Mouse (Mus musculus) embryonic facial prominence, embryonic 12.5 days (tissue): ENCODE data around the gene Gon7. TPM values are rescaled to one million over a fixed set of nuclear protein-coding genes. Genes with fewer than 3 reads are reported as not detected.

Experiments used
- ATAC-seq: fragments of 200-750 bp; cut with Nextera tagmentation; 2 replicates; pipeline ENCODE4 v1.8.0; 2017; ENCODE audit not compliant: insufficient number of reproducible peaks, insufficient read depth, low FRiP score, low TSS enrichment
- H3K27ac ChIP-seq: fragments of 300-500 bp; sonication (generic); 2 replicates; pipeline ENCODE4 v1.5.1; 2016; ENCODE audit warnings: mild to moderate bottlenecking
- H3K27me3 ChIP-seq: fragments of 300-500 bp; sonication (generic); 2 replicates; pipeline ENCODE4 v1.6.1; 2016; ENCODE audit warnings: mild to moderate bottlenecking, moderate library complexity
- H3K36me3 ChIP-seq: fragments of 300-500 bp; sonication (generic); 2 replicates; pipeline ENCODE4 v1.6.1; 2016; ENCODE audit warnings: mild to moderate bottlenecking
- H3K4me1 ChIP-seq: fragments of 300-500 bp; sonication (generic); 2 replicates; pipeline ENCODE4 v1.6.1; 2016
- H3K4me2 ChIP-seq: fragments of 300-500 bp; sonication (generic); replicated peaks from 2 replicates; pipeline ENCODE4 v1.6.1; 2016; ENCODE audit warnings: mild to moderate bottlenecking, moderate library complexity
- H3K4me3 ChIP-seq: fragments of 300-500 bp; sonication (generic); 2 replicates; pipeline ENCODE4 v1.5.1; 2016; ENCODE audit warnings: mild to moderate bottlenecking
- H3K9ac ChIP-seq: fragments of 300-500 bp; sonication (generic); 2 replicates; pipeline ENCODE4 v1.6.1; 2016; ENCODE audit warnings: mild to moderate bottlenecking, moderate library complexity
- H3K9me3 ChIP-seq: fragments of 300-500 bp; sonication (generic); 2 replicates; pipeline ENCODE4 v1.6.1; 2016; ENCODE audit warnings: mild to moderate bottlenecking, moderate library complexity
- WGBS: fragments of 180-500 bp; shearing (Covaris S2); methylation state at CpG from one replicate; pipeline ENCODE4 v1.1.7; 2016; 5-methylcytosine and 5-hydroxymethylcytosine counted together
- polyA plus RNA-seq: library from polyadenylated mRNA; unstranded; fragments of >200 nt; fragmentation: Nextera tagmentation; extraction: Ambion mirVana; gene quantifications from 2 replicates; pipeline ENCODE4 v1.2.1, GENCODE M21; 2016

Gene Gon7
- polyA plus RNA-seq: 35.3 and 42.2 TPM in 2 replicates

- Histone ChIP-seq H3K36me3 (peaks cover 14% of the 10 kb centered on the region), H3K9me3 (no peaks in the 10 kb centered on the region), H3K4me3 (peak within 1 kb of the TSS; percentile 64), H3K4me2 (peak within 1 kb of the TSS; percentile 83), H3K27ac (peak within 1 kb of the TSS; percentile 91), H3K27me3 (no peaks in the 10 kb centered on the region), H3K9ac (peak within 1 kb of the TSS; percentile 70), H3K4me1 (peaks cover 17% of the 10 kb centered on the region)
- peak; percentile 95 for ATAC-seq
- WGBS: under 1% methylated on average over 73 of the region's 73 CpGs
Measured at GRCm38 (mm10) chr12:102757689-102758402, at the start of gene Gon7, which contains the start of the genes Gm28051 and Ubr7. TSS of gene Gon7 (minus strand) at chr12:102757803. TSS of gene Gm28051 (minus strand) at chr12:102757765. TSS of gene Ubr7 (plus strand) at chr12:102757967.

GRCm38 (mm10) chr12:102799528-102799927 is 41.9 kb upstream of the Gon7 start:
- H3K4me1 ChIP-seq: no peaks in the 10 kb centered on the region
- no peak overlapping the region for H3K9ac ChIP-seq
- no peak overlapping the region for H3K4me2 ChIP-seq
- H3K27ac ChIP-seq: no peak overlapping the region
- H3K9me3 ChIP-seq: no peaks in the 10 kb centered on the region
- no peak overlapping the region for H3K4me3 ChIP-seq
- H3K36me3 ChIP-seq: peaks cover 16% of the 10 kb centered on the region
- WGBS: 88% methylated on average over 2 of the region's 2 CpGs
- no peak for ATAC-seq
- no peaks in the 10 kb centered on the region for H3K27me3 ChIP-seq

DNA sequence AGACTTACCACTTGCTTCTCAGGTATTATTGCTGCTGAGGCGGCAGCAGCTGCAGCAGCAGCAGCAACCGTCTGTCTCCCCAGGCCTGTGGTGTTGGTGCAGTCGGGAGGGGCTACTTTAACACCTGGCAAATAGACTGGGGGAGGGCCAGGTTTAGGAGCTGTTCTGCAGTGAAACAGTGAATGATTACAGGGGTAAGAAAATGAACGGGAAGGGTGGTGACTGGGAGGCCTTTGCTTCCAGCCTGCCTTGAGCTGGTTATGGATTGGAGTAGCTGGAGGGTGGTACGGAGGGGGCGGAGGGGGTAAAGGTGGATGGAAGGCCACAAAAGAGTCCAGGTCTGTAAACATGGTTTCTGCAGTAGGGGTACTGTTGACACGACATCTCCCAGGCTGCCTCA is 30.3 kb upstream of the Gon7 start:
- no peaks in the 10 kb centered on the region for H3K27me3 ChIP-seq
- H3K4me3 ChIP-seq: no peak overlapping the region
- no peak for ATAC-seq
- no peaks in the 10 kb centered on the region for H3K4me1 ChIP-seq
- H3K9me3 ChIP-seq: no peaks in the 10 kb centered on the region
- WGBS: 89% methylated on average over 7 of the region's 7 CpGs
- no peak overlapping the region for H3K27ac ChIP-seq
- no peak overlapping the region for H3K9ac ChIP-seq
- no peak overlapping the region for H3K4me2 ChIP-seq
- H3K36me3 ChIP-seq: peaks cover 67% of the 10 kb centered on the region

DNA sequence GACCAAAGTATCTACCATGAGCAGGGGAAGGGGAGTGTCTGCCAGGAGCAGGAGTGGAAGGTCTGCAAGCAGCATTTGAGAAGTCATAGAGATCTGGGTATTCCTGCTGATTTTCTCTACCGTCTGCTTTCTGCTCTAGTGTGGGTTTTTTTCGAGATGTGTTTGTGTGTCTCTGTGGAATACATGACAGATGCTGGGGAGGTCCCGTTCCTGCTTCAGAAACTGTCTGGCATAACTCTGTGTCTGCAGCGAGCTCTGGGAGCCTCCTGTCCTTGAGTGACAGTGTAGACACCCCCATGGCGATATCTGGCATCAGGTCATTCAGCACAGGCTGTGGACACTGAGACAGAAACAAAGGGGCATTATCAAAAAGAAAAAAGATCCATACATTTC is 28.0 kb upstream of the Gon7 start:
- Histone ChIP-seq H3K4me1 (no peaks in the 10 kb centered on the region), H3K27ac (no peak overlapping the region), H3K4me3 (no peak overlapping the region), H3K4me2 (no peak overlapping the region), H3K36me3 (peaks cover 45% of the 10 kb centered on the region), H3K9ac (no peak overlapping the region), H3K27me3 (no peaks in the 10 kb centered on the region), H3K9me3 (no peaks in the 10 kb centered on the region)
- no peak for ATAC-seq
- WGBS: 79% methylated on average over 5 of the region's 5 CpGs

GRCm38 (mm10) chr12:102784899-102785592 is 27.4 kb upstream of the Gon7 start:
- ATAC-seq: no peak
- Histone ChIP-seq H3K4me3 (no peak overlapping the region), H3K9ac (no peak overlapping the region), H3K4me2 (no peak overlapping the region), H3K27me3 (no peaks in the 10 kb centered on the region), H3K36me3 (peaks cover 40% of the 10 kb centered on the region), H3K9me3 (no peaks in the 10 kb centered on the region), H3K4me1 (no peaks in the 10 kb centered on the region), H3K27ac (no peak overlapping the region)
- WGBS: 80% methylated on average over 19 of the region's 19 CpGs

DNA sequence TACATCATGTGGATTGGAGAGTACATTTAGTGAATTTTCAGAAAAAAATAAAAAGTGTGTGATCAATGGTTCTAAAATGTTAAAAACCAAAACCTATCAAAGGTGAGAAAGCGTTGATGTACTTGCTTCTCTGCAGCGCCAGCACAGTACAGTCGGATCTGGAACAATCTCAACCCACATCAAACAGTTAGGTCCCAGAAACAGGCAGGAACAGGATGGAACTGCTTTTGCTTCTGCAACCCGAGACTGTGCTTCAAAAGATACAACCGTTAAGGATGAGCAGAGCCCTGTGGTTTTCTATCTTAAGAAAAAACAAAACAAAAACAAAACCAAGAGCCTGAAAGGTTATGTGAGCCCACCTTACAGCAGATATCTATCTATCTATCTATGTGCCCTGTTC is 25.2 kb upstream of the Gon7 start:
- Histone ChIP-seq H3K4me1 (no peaks in the 10 kb centered on the region), H3K4me3 (no peak overlapping the region), H3K4me2 (no peak overlapping the region), H3K27ac (no peak overlapping the region), H3K9me3 (no peaks in the 10 kb centered on the region), H3K27me3 (no peaks in the 10 kb centered on the region), H3K9ac (no peak overlapping the region), H3K36me3 (peaks cover 30% of the 10 kb centered on the region)
- 91% methylated on average over 5 of the region's 5 CpGs for WGBS
- no peak for ATAC-seq

- no peak for ATAC-seq
- Histone ChIP-seq H3K27me3 (no peaks in the 10 kb centered on the region), H3K36me3 (peaks cover 35% of the 10 kb centered on the region), H3K9ac (no peak overlapping the region), H3K4me2 (no peak overlapping the region), H3K4me3 (no peak overlapping the region), H3K9me3 (no peaks in the 10 kb centered on the region), H3K27ac (no peak overlapping the region), H3K4me1 (no peaks in the 10 kb centered on the region)
- WGBS: 43% methylated on average over 3 of the region's 3 CpGs
Measured at GRCm38 (mm10) chr12:102779452-102779851, 21.8 kb upstream of the Gon7 start.

DNA sequence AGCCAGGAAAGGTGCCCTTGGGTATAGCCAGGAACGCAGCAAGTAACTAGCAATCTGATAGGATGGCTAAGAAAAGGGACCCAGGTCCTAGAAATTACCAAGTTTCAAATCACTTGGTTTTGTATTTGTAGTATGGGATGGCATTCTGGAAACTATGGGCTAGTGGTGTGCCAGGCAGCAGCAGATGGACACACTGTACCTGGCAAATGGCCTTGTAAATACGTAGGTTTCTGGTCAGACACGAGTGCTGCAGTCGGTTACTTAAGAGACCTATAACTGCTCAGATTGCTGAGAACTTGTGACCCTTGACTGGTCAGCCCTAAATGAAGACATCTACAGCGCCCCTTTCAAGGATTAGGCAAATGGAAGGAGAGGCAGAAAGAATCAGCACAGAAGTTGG is 20.5 kb upstream of the Gon7 start:
- H3K36me3 ChIP-seq: peaks cover 45% of the 10 kb centered on the region
- no peak overlapping the region for H3K4me3 ChIP-seq
- no peak for ATAC-seq
- no peaks in the 10 kb centered on the region for H3K4me1 ChIP-seq
- no peak overlapping the region for H3K27ac ChIP-seq
- H3K9me3 ChIP-seq: no peaks in the 10 kb centered on the region
- no peak overlapping the region for H3K4me2 ChIP-seq
- H3K9ac ChIP-seq: no peak overlapping the region
- 91% methylated on average over 5 of the region's 5 CpGs for WGBS
- H3K27me3 ChIP-seq: no peaks in the 10 kb centered on the region

GRCm38 (mm10) chr12:102776035-102776434 is 18.4 kb upstream of the Gon7 start:
- ATAC-seq: no peak
- no peak overlapping the region for H3K9ac ChIP-seq
- no peak overlapping the region for H3K4me3 ChIP-seq
- no peak overlapping the region for H3K27ac ChIP-seq
- 88% methylated on average over 14 of the region's 14 CpGs for WGBS
- no peaks in the 10 kb centered on the region for H3K9me3 ChIP-seq
- no peaks in the 10 kb centered on the region for H3K4me1 ChIP-seq
- H3K27me3 ChIP-seq: no peaks in the 10 kb centered on the region
- H3K36me3 ChIP-seq: peaks cover 66% of the 10 kb centered on the region
- H3K4me2 ChIP-seq: no peak overlapping the region

- no peak overlapping the region for H3K27ac ChIP-seq
- WGBS: 91% methylated on average over 5 of the region's 5 CpGs
- ATAC-seq: no peak
- H3K4me2 ChIP-seq: no peak overlapping the region
- no peaks in the 10 kb centered on the region for H3K9me3 ChIP-seq
- no peak overlapping the region for H3K4me3 ChIP-seq
- no peak overlapping the region for H3K9ac ChIP-seq
- no peaks in the 10 kb centered on the region for H3K4me1 ChIP-seq
- no peaks in the 10 kb centered on the region for H3K27me3 ChIP-seq
- H3K36me3 ChIP-seq: peaks cover 92% of the 10 kb centered on the region
Measured at GRCm38 (mm10) chr12:102772676-102773075, 15.1 kb upstream of the Gon7 start.

DNA sequence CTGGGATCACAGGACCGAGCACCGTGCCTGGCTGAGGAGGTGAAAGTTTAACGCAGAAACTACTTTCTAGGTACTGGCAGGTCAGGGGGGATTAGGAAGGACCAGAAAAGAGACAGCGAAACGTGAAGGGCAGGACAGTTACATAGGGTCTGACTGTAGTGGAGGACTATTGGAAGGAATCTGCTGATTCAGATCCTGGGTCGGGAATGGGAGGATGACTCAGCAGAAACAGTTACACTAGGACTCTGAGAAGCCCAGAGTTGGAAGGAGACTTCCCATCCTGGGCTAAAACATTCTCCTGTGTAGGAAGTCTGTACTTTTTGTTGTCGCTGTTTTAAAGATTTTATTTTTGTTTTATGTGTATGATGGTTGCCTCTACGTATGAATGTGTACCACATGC is 14.0 kb upstream of the Gon7 start:
- Histone ChIP-seq H3K9me3 (no peaks in the 10 kb centered on the region), H3K27ac (no peak overlapping the region), H3K4me3 (no peak overlapping the region), H3K4me2 (no peak overlapping the region), H3K4me1 (no peaks in the 10 kb centered on the region), H3K27me3 (no peaks in the 10 kb centered on the region), H3K9ac (no peak overlapping the region), H3K36me3 (peaks cover 91% of the 10 kb centered on the region)
- ATAC-seq: no peak
- 94% methylated on average over 8 of the region's 8 CpGs for WGBS

DNA sequence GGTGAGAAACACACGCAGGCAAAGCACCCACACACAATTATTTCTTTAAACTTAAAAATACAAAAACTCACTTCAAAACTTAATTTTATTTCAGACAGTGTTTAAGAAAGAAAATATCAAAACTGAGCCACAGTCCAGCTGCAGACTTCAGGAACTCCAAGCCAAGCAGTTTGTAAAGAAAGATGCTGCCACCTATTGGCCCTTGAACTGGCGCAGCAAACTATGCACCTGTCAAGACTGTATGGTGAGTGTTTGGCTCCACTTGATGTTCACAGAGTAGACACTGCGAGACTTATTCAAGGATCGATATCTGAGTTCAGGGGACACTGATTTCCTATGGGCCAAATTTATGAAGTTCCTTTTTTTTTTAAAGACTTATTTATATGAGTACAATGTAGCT is 11.4 kb upstream of the Gon7 start:
- Histone ChIP-seq H3K9ac (no peak overlapping the region), H3K27me3 (no peaks in the 10 kb centered on the region), H3K36me3 (peaks cover 86% of the 10 kb centered on the region), H3K9me3 (no peaks in the 10 kb centered on the region), H3K27ac (no peak overlapping the region), H3K4me3 (no peak overlapping the region), H3K4me1 (no peaks in the 10 kb centered on the region), H3K4me2 (no peak overlapping the region)
- ATAC-seq: no peak
- WGBS: 91% methylated on average over 4 of the region's 4 CpGs
